Mouse (Mus musculus) embryo, embryonic 10 days (tissue): ENCODE data around the gene Rapgef1.
"Not testable (repeated sequence)": the region's sequence is repeated elsewhere in the genome, so short reads cannot be mapped to it uniquely, and the experiment has no call there.

ENCODE experiments used
- DNase-seq: peaks from one replicate; pipeline ENCODE4 v3.0.0-alpha.2; 2015; ENCODE audit warnings: low spot score

The Rapgef1 gene

DNA sequence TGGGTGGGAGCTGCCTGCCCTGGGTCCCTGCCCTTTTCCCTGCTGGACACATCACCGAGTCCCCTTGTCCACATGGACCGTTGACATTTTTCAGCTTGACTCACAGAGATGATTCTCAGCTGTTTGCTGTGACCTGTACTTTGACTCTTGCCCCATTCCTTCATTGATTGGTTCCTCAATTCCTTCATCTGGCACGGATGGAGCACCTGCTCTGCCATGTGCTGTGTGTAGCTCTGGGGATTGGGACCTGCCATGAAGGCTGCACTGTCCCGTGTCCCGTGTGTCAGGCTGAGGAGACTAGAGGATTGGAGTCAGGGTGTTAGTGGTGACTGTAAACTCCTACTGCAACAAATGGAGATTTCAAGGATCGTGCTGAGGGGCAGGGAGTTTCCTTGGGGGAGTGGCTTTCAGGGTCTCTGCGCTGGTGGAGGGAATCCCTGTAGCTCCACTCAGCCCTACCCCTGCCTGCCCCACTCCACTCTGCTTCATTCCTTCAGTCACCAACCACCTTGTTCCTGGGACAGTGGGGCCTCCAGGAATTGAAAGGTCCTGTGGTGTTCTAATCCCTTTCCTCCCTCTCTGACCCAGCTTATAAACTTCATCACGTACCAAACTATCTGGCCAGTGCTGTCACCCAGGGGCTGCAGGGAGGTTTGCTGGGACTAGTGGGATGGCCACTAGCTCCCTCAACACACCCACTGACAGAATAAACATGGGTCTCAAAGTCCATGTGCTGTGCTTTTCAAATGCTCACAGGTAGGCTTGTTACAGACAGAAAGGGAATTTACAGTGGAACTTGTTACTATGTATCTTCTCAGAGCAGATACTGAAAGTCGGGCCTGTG lies 3.9 kb downstream of the Rapgef1 start:
- DNase-seq: no peak

DNA sequence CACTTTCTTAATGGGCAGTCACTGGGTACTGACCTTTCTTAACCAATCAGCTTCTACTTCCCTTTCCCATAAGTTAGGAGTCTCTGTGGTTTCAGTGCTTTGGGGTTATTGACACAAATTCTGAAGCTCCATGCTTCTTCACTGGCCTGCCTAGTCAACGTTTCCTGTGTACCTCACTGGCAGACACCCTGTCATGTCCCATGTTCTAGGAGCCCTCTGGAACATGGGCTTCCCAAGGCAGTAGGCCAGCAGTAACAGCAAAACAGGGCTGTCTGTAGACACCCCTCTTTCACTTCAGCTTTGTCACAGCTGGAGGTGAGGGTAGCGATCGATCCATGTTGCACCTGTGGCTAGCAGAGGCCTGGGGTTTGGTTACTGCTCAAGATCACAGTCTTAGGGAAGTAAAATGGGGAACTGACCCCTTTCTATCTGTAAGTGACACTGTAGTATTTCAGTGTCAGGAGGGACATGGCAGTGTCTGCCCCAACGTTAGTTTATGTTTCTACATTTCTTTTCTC lies 4.6 kb downstream of the Rapgef1 start:
- no peak for DNase-seq

- DNase-seq: no peak
Observed at GRCm38 (mm10) chr2:29624739-29625138, 5.2 kb downstream of the Rapgef1 start.

DNA sequence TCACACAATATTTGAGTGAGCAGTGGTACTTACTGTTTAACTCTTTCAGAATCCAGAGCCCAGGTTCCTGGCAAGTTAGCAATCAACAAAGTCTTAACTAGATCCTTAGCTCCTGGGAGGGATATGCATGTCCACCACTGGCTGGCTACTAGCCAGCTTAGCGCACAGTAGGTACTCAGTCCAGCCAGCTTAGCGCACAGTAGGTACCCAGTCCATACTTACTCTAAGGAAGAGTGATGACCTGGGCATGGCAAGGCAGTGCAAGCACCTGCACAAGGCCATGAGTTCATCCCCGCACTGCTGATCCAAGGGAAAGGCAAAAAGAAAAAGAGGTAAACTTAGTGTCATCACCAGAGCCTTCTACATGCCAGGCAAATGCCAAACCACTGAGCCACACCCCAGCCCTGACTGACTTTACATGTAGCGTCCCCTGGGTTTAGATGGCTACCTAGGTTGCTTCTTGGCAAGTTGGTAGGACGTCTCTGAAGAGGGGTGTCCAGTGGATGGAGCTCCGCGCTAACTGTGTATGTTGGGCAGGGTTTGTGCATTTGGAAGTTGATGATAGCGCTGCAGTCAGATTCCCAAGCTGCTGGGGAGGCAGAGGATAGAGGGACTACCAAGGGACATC lies 6.2 kb downstream of the Rapgef1 start:
- DNase-seq: no peak

DNA sequence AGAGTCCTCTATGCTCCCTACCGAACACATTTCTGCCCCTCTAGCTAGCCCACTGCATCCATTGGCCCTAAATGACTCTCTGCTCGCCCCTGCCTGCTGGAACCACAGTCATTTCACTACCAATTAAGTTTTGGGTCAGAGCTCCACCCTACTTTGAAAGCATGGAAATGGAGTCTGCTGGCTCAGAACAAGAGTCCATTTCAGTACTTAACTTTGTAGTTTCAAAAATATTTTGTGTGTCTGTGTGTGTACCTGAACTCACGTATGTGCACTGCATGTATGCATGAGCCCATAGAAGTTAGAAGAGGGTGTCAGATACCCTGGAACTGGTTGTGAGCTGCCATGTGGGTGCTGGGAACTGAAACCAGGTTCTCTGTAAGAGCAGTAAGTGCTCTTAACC lies 7.8 kb downstream of the Rapgef1 start:
- DNase-seq: no peak

- DNase-seq: no peak
Observed at GRCm38 (mm10) chr2:29628186-29628585, 8.7 kb downstream of the Rapgef1 start.

- no peak for DNase-seq
Observed at GRCm38 (mm10) chr2:29628763-29629181, 9.3 kb downstream of the Rapgef1 start.

DNA sequence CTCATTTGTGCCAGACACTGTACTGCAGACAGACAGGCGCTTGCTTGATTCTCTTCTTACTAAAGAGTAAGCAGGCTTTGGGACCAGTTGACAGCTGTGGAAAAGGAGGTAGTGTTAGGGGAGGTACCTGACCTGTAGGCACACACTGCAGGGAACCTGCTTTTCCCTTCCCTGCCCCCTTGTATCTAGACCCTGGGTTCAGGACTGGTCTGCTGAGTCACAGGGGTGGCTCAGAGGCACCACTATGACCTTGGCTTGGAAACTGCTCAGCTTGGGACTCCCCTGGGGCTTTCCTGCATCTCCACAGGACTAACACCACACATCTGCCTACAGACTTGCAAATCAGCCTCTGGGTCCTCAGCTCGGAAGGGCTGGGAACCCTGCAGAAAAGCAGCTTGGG lies 9.8 kb downstream of the Rapgef1 start:
- DNase-seq: no peak

DNA sequence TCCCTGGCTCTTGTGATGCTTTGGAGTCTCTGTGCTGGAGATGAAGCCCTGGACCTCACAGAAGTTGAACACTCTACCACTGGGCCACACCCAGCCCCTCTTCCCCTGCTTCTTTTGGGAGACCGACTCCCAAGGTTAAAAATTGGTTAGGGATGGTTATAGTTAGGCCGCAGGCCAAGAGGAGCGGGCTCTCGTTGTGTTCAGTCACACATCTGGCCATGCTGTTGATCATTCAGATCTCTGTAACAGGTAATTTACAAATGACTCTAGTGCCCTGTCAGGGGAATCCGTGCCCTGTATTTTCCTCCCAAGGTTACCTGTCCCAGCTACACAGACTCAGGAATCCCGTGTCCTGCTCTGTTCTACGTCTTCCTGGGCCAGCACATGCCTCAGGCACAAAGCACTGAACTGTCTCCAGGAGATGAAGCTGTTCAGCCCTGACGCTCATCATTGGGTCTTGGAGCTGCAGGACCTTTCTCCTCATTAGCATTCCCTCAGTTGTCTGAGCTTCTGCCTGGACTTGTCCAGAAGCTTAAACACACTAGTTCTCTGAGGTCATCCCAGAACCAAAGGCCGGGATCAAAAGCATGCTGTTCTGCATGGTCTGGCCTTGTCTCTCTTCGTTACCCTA lies 10.7 kb downstream of the Rapgef1 start:
- DNase-seq: no peak

GRCm38 (mm10) chr2:29631020-29631419 lies 11.5 kb downstream of the Rapgef1 start:
- no peak for DNase-seq

DNA sequence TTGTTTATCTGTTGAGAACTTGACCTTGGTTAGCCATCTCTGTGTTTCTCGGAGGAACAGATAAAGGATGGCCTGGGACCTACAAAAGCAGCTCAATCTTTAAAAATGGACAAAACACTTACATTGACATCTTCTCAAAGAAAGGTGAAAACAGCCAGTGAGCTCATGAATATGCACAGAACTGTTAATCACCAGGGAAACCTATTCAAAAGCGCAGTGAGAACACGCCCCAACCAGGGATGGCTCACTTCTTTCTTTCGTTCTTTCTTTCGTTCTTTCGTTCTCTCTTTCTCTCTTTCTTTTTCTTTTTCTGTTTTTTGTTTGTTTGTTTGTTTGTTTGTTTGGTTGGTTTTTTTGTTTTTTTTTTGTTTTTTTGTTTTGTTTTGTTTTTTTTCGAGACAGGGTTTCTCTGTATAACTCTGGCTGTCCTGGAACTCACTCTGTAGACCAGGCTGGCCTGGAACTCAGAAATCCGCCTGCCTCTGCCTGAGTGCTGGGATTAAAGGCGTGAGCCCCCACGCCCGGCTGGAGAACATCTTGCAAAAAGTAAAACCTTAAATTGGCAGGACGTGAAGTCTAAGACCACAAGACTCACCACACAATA lies 12.1 kb downstream of the Rapgef1 start:
- not testable (repeated sequence) for DNase-seq

- DNase-seq: no peak
Observed at GRCm38 (mm10) chr2:29632168-29632662, 12.7 kb downstream of the Rapgef1 start.

- no peak for DNase-seq
Observed at GRCm38 (mm10) chr2:29633101-29633554, 13.6 kb downstream of the Rapgef1 start.

GRCm38 (mm10) chr2:29633782-29634181 lies 14.3 kb downstream of the Rapgef1 start:
- DNase-seq: no peak

GRCm38 (mm10) chr2:29634541-29634940 lies 15.0 kb downstream of the Rapgef1 start:
- no peak for DNase-seq

DNA sequence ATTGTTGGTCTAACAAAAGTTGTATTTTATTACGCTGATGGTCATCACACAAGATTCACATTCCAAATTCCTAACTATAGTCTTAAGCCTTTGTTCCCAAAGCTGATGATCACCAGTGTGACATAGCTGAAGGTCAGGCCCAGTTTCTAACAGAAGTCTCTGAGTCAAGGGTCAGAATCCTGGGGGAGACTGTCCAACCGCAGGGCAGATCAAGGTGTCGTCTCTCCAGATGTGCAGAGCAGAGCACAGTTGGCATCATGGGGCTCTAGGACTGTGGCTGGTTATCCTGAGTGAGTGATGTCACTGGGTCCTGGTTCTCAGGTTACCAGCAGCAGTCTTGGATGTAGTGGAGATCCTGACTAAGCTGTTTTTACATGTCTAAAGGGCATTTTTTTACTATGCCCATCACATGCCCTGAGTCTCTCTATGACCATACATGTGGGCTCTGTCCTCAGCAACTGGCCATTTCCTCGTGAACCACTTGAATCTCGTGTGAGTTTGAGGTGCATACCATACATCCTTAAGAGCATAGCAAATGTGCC lies 16.5 kb downstream of the Rapgef1 start:
- DNase-seq: no peak

DNA sequence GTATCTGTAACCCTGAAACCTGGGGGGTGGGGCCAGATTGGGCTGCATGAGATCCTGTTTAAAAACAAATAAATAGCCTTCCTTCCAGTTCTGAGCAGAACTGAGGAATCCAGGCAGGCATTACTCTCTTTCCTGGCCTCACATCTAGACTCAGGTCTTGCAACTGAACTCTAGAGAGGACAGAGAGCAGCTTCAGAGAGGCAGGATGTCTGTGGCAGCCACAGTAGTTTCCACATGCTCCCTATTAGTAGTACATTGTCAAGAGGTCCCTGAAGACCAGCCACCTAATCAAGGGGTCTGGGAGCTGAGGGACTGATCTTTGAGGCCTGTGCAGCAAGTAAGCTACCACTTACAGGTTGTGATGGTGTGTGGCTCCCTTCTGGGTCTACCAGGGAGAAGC lies 18.0 kb downstream of the Rapgef1 start:
- no peak for DNase-seq

DNA sequence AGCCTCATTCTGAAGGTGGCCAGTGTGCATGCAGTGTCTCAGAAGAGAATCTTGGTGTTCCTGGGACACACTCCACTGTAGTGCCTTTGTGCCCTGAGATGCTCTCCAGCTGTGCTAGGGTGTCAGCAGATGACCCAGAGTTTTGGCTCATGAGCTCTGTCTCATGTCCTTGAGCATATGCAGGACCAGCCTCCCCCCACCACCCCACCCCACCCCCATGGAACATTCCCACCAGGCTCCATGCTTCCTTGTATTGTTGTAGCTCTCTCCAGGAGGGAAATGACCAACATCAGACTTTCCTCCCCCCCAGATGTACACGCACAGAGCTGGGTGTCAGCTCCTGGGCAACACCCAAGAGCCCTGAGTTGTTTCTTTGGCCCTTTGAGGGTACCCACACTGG lies 19.9 kb downstream of the Rapgef1 start:
- DNase-seq: no peak

DNA sequence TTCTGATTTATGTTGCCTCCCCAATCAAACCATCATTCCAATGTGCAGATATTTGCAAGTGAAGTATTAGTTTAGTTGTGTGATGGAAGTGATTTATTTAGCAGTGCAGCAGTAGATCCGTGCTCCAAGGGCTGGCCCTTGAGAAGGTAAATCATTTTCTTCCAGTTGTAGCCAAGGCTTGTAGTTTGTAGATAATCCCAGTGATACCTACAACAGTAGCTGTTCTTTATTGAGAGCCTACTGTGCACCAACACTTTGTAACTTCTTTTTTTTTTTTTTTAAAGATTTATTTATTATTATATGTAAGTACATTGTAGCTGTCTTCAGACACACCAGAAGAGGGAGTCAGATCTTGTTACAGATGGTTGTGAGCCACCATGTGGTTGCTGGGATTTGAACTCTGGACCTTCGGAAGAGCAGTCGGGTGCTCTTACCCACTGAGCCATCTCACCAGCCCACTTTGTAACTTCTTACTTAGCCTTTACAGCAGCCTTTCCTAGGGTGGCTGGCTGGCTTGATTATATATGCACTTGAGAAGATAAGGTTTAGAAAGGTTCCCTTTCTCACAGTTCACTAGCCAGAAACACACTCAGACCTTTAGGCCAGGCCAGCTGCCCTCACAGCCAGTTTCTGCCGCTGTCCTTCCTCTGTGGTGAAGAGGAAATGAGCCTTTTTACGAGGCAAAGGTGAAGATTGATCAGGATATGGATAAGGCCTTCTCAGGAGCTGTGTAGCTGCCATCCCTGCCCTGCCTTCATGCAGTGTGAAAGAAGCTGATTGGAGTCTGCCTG lies 20.6 kb downstream of the Rapgef1 start:
- DNase-seq: no peak

- DNase-seq: no peak
Observed at GRCm38 (mm10) chr2:29641707-29642106, 22.2 kb downstream of the Rapgef1 start.

DNA sequence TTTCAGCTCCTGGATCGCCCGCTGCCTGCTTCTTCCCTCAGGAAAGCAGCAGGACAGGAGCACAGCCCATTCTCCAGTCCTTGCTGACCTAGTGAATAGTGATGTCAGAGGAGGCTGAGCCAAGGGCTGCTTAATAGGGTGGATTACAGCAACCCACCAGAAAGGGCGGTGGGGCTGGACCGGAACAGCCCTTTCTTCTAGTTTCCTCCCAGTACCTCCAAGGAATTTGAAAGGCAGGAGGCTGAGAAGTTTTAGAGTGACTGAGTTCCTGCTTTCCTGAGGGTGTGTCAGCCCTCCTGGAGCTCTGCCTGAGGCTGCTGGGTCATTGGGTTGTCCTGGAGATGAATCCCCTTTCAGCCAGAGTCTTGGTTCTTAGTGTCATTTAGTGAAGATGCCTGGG lies 23.9 kb downstream of the Rapgef1 start:
- DNase-seq: no peak
